Mouse (Mus musculus) embryonic facial prominence, embryonic 11.5 days (tissue): ENCODE measurements around the gene Cdc42ep2. TPM values are rescaled to one million over a fixed set of nuclear protein-coding genes. Genes with fewer than 3 reads are reported as not detected.

Source experiments
- ATAC-seq: fragments of 200-750 bp; cut with Nextera tagmentation; replicated peaks from 2 replicates; pipeline ENCODE4 v1.8.0; 2017; ENCODE audit warnings: low read depth; ENCODE audit not compliant: insufficient number of reproducible peaks, low FRiP score, low TSS enrichment
- DNase-seq: peaks from one replicate; pipeline ENCODE4 v3.0.0-alpha.2; 2015; ENCODE audit warnings: low spot score
- H3K27ac ChIP-seq: fragments of 300-500 bp; sonication (generic); replicated peaks from 2 replicates; pipeline ENCODE4 v1.5.1; 2014; ENCODE audit warnings: mild to moderate bottlenecking, low read depth, low read length, control low read depth
- H3K27me3 ChIP-seq: fragments of 300-500 bp; sonication (generic); 2 replicates; pipeline ENCODE4 v1.6.1; 2014; ENCODE audit warnings: mild to moderate bottlenecking, low read length, moderate library complexity, mixed read lengths; ENCODE audit not compliant: control insufficient read depth, insufficient read depth
- H3K36me3 ChIP-seq: fragments of 300-500 bp; sonication (generic); replicated peaks from 2 replicates; pipeline ENCODE4 v1.6.1; 2014; ENCODE audit warnings: low read depth, mild to moderate bottlenecking, low read length, moderate library complexity, mixed read lengths; ENCODE audit not compliant: control insufficient read depth, insufficient read depth
- H3K4me1 ChIP-seq: fragments of 300-500 bp; sonication (generic); 2 replicates; pipeline ENCODE4 v1.6.1; 2014; ENCODE audit warnings: low read length, mixed read lengths; ENCODE audit not compliant: control insufficient read depth, insufficient read depth
- H3K4me2 ChIP-seq: fragments of 300-500 bp; sonication (generic); 2 replicates; pipeline ENCODE4 v1.6.1; 2014; ENCODE audit warnings: low read depth, mild to moderate bottlenecking, control low read depth, low read length, moderate library complexity
- H3K4me3 ChIP-seq: fragments of 300-500 bp; sonication (generic); 2 replicates; pipeline ENCODE4 v1.5.1; 2014; ENCODE audit warnings: low read depth, low read length, control low read depth
- H3K9ac ChIP-seq: fragments of 300-500 bp; sonication (generic); replicated peaks from 2 replicates; pipeline ENCODE4 v1.6.1; 2014; ENCODE audit warnings: mild to moderate bottlenecking, control low read depth, low read length
- H3K9me3 ChIP-seq: fragments of 300-500 bp; sonication (generic); replicated peaks from 2 replicates; pipeline ENCODE4 v1.6.1; 2016; ENCODE audit warnings: mild to moderate bottlenecking, low read length, inconsistent platforms, mixed read lengths; ENCODE audit not compliant: control insufficient read depth
- WGBS: fragments of 180-500 bp; shearing (Covaris S2); extraction: QIAGEN DNeasy Blood & Tissue Kit; methylation state at CpG from one replicate; pipeline ENCODE4 v1.1.7; 2014; 5-methylcytosine and 5-hydroxymethylcytosine counted together
- polyA plus RNA-seq: library from polyadenylated mRNA; unstranded; fragments of >200 nt; fragmentation: Nextera tagmentation; extraction: Ambion mirVana; gene quantifications from 2 replicates; pipeline ENCODE4 v1.2.1, GENCODE M21; 2014

The Cdc42ep2 gene
- polyA plus RNA-seq, 1 experiment from 2014 or later: 2.4 TPM

DNA sequence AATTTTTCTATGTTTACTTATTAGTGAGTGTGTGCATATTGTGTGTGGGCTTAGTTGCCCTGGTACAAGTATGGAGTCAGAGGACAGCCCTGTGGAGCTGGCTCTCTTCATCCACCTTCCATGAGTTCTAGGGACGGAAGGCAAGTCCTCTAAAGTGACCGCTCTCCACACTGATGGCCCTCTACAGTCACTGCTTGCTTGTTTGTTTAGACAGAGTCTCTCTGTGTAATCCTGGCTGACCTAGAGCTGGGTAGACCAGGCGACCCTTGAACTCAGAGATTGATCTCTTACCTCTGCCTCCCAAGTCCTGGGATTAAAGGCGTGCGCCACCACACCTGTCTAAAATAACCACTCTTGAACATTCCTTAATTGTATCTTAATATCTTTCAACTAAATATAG lies 32.8 kb upstream of the Cdc42ep2 start:
- DNase-seq: no peak
- H3K4me2 ChIP-seq: no peak overlapping the region

DNA sequence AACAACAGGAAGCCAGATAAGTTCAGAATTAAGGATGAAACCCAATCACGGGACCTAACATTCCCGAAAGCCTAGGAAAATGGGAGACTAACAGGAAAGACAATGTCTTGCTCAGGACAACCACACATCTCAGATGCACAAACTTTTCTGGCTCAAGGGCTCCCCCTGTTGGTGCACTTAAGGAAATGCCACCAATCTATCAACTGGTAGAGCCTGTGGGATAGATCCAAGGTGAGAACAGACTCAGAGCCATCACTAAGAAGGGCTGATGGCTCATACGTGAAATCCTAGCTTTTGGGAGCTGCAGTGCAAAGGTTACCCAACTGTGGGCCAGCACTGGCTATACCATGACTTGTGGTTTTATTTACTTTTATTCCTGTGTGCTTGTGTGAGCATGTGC lies 32.1 kb upstream of the Cdc42ep2 start:
- Histone ChIP-seq H3K27ac (no peak overlapping the region), H3K36me3 (no peaks in the 10 kb centered on the region; the same call in 1 of the 2 replicates), H3K9me3 (no peaks in the 10 kb centered on the region), H3K4me2 (no peak overlapping the region), H3K9ac (no peak overlapping the region), H3K4me3 (no peak overlapping the region), H3K27me3 (no peaks in the 10 kb centered on the region), H3K4me1 (no peaks in the 10 kb centered on the region)
- DNase-seq (peak; percentile 80), ATAC-seq (no peak; the same call in 1 of the 2 replicates)
- WGBS: 25% methylated on average over 3 of the region's 3 CpGs

More for the DNA sequence above, 32.8 kb upstream of the Cdc42ep2 start:
- WGBS: 84% methylated on average over 5 of the region's 5 CpGs
- H3K36me3 ChIP-seq: no peaks in the 10 kb centered on the region; the same call in 1 of the 2 replicates
- no peak for ATAC-seq
- H3K9me3 ChIP-seq: no peaks in the 10 kb centered on the region
- H3K4me3 ChIP-seq: no peak overlapping the region
- H3K9ac ChIP-seq: no peak overlapping the region
- no peak overlapping the region for H3K27ac ChIP-seq
- H3K27me3 ChIP-seq: no peaks in the 10 kb centered on the region
- no peaks in the 10 kb centered on the region for H3K4me1 ChIP-seq

DNA sequence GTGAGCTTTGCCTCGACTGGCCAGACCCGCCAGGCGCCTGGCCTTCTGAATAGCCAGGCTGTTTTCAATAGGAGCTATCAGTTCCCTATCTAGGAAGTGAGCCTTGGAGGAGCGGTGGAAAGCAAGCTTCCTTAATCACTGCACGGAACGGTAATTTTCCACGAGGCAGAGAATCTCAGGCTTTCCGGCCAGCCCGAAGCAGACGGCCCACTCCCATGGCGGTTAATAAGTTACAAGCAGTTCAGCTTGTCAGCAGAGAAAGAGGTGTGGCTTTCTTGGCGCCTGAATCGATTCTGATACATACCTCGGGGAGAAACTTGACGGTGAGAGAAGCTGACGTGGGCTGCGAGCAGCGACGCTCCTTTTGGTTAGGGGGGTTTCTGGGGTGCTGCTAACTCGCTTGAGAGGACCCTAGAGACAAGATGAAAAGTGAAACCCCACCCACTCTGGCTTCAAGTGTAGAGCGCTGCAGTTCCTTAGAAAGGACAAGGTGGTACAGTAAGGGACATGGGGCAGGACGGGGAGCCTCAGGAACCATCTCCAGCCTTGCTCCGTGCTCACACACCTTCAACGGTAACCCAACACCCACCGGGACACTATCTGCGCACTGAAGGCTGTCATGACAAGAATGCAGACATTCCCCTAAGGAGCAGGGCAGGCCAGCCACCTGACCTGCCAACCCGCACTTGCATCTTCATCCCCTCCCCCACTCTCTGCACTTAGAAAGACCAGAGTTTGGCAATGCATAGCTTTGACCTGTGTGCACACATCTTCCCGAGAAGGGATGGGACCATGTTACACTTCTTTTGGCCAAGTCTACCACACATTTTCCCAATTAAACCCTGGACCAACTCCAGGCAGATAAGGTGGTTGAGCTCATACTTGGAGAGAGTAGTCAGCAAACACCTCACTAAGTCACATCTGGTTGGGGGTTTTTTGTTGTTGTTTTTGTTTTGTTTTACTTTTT lies 31.4 kb upstream of the Cdc42ep2 start:
- Histone ChIP-seq H3K4me3 (no peak overlapping the region), H3K9me3 (no peaks in the 10 kb centered on the region), H3K4me1 (no peaks in the 10 kb centered on the region), H3K9ac (no peak overlapping the region), H3K4me2 (no peak overlapping the region), H3K27me3 (no peaks in the 10 kb centered on the region), H3K27ac (no peak overlapping the region), H3K36me3 (no peaks in the 10 kb centered on the region; the same call in 1 of the 2 replicates)
- DNase-seq (no peak), ATAC-seq (no peak)
- 84% methylated on average over 28 of the region's 28 CpGs for WGBS

DNA sequence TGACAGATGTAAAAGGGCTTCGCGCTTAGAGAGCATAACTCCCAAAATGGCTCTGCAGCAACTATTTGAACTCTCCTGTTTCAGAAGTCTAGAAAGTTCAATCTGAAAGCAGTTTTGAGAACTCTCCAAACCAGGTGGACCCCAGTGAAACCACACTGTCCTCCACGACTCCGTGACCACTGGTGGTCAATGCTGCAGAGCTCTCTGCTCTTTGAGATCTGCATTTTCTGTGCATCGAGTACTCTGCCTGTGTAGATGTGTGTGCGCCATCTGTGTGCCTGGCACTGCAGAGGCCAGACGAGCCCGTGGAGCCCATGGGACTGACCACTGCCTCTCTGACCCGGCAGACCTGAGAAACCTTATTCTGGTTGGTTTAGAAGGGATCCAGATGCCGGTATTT lies 30.3 kb upstream of the Cdc42ep2 start:
- Histone ChIP-seq H3K9me3 (no peaks in the 10 kb centered on the region), H3K4me3 (no peak overlapping the region), H3K9ac (no peak overlapping the region), H3K4me2 (no peak overlapping the region), H3K4me1 (no peaks in the 10 kb centered on the region), H3K36me3 (no peaks in the 10 kb centered on the region; the same call in 1 of the 2 replicates), H3K27ac (no peak overlapping the region), H3K27me3 (no peaks in the 10 kb centered on the region)
- WGBS: 90% methylated on average over 10 of the region's 10 CpGs
- no peak for DNase-seq
- no peak for ATAC-seq

DNA sequence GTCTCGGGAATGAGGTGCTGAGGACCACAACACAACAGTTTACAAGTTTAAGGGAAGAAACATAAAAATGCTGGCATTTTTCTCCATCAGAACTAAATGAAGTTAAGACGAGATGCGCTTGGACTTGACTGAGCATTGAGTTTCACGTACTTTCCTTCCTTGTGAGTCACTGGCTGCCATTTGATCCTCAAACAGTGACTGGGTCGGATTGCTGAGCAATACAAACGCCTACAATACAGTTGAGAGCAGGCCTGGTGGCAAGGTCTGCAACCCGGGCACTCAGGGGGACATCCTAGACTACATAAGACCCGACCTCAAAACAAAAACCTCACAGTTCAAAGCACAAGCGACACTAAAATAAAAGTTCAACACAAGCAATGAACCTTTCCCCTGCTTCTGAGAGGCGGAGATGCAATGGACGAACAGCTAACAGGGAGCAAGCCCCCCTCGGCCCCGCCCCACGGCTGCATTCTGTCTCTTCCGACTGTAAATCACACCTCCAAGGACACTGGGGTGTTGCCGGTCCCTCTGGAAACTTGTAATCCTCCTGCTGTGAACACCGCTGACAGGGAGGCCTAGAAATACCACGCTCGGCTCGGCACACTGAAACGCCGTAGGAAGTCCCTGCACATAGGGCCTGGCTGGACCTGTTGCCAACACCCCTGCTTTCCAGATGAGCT lies 29.6 kb upstream of the Cdc42ep2 start:
- DNase-seq: no peak
- H3K4me2 ChIP-seq: no peak overlapping the region
- no peak for ATAC-seq
- H3K36me3 ChIP-seq: no peaks in the 10 kb centered on the region; the same call in 1 of the 2 replicates
- no peak overlapping the region for H3K4me3 ChIP-seq
- no peak overlapping the region for H3K9ac ChIP-seq
- no peak overlapping the region for H3K27ac ChIP-seq
- no peaks in the 10 kb centered on the region for H3K4me1 ChIP-seq
- no peaks in the 10 kb centered on the region for H3K9me3 ChIP-seq
- H3K27me3 ChIP-seq: no peaks in the 10 kb centered on the region
- WGBS: 86% methylated on average over 22 of the region's 22 CpGs

DNA sequence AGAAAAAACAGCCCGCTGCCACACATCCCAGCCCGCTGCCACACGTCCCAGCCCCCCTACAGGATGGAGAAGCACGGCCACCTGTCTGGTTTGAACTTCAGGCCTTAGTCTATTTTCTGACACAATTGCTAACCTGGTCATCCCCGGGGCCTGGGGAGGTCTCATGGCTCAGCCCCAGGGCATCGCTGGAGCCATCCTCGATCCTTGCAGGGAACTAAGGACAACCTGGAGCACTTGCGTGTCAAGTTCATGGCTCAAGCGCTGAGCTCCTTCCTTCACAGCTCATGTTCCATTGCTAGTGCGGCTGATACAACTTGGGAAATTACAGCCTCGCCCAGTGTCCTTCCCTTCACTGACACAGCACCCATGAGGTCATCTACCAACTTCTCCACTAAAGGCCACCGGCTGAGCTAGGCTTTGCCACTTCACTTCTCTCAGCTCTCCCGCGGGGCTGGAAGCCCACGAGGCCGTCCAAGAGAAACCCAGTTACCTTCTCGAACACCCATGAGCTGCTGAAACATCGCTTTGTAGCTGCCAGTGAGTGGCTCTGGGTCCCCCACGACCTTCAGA lies 28.7 kb upstream of the Cdc42ep2 start:
- Histone ChIP-seq H3K36me3 (no peaks in the 10 kb centered on the region; the same call in 1 of the 2 replicates), H3K4me2 (no peak overlapping the region), H3K4me3 (no peak overlapping the region), H3K9ac (no peak overlapping the region), H3K27ac (no peak overlapping the region), H3K27me3 (no peaks in the 10 kb centered on the region), H3K4me1 (no peaks in the 10 kb centered on the region), H3K9me3 (no peaks in the 10 kb centered on the region)
- WGBS: 91% methylated on average over 19 of the region's 19 CpGs
- ATAC-seq: no peak
- DNase-seq: no peak

DNA sequence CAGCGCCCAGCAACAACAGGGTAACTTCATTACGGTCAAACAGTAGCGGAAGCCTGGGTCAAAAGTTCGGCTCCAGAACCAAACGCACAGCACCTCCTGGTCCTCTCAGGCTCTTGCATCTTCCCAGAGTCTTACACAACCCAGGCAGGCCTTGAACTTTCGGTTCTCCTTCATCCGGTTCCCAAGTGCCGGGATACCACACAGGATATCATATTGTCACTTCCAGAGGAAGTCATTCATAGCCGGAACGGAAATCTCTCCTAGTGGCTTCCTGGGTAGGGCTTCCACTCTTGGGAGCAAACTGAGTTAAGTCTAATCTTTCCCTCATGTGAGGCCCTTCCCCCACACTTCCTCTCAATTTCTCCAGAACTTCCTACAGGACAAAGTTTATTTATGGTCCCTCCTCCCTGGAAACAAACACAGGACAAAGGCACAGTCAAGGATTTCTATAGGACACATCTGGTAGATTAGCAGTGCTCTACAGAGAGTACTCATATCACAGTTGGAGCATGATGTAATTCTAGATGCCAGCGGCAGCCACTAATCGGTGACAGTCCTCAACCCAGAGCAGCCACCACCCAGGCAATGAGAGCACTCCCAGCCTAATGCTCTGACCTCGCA lies 27.6 kb upstream of the Cdc42ep2 start:
- 58% methylated on average over 13 of the region's 13 CpGs for WGBS
- Histone ChIP-seq H3K9ac (no peak overlapping the region), H3K27me3 (no peaks in the 10 kb centered on the region), H3K36me3 (no peaks in the 10 kb centered on the region; the same call in 1 of the 2 replicates), H3K4me3 (no peak overlapping the region), H3K9me3 (no peaks in the 10 kb centered on the region), H3K27ac (peak overlapping the region; percentile 49; the same call in 1 of the 2 replicates), H3K4me1 (no peaks in the 10 kb centered on the region), H3K4me2 (no peak overlapping the region)
- DNase-seq: peak; percentile 72
- ATAC-seq: no peak
